Mouse (Mus musculus) heart, adult 2 months (tissue): ENCODE data around the gene Ctrb1.

Experiments
- CTCF ChIP-seq: fragments of 200-600 bp; IDR thresholded peaks from 2 replicates; pipeline ENCODE4 v1.8.1; 2022; ENCODE audit warnings: antibody characterized with exemption, mild to moderate bottlenecking, moderate library complexity
- EP300 ChIP-seq: fragments of 200-500 bp; IDR thresholded peaks from 2 replicates; pipeline ENCODE4 v1.6.1; 2011; ENCODE audit warnings: low read depth, low read length, control low read depth; ENCODE audit not compliant: insufficient read depth
- POLR2A ChIP-seq: fragments of 200-500 bp; IDR thresholded peaks from 2 replicates; pipeline ENCODE4 v1.6.1; 2011; ENCODE audit warnings: mild to moderate bottlenecking, low read depth, low read length, control low read depth; ENCODE audit not compliant: insufficient read depth

GRCm38 (mm10) chr8:111713817-111714216 lies 23.0 kb upstream of the Ctrb1 start:
- TF ChIP-seq EP300 (no peak), CTCF (no peak), POLR2A (no peak)
